Mouse (Mus musculus) E14TG2a.4 (cell line): ENCODE results near the gene Paqr8.
"Not testable (repeated sequence)": the region's sequence is repeated elsewhere in the genome, so short reads cannot be mapped to it uniquely, and the experiment has no call there.

Source experiments
- CTCF ChIP-seq: conservative IDR thresholded peaks from 2 replicates; pipeline ENCODE4 v1.5.1; 2014; ENCODE audit warnings: low read length
- NANOG ChIP-seq: IDR thresholded peaks from 2 replicates; pipeline ENCODE4 v1.6.1; 2014; ENCODE audit warnings: borderline replicate concordance, low read length, mixed read lengths
- POU5F1 ChIP-seq: IDR thresholded peaks from 2 replicates; pipeline ENCODE4 v1.6.1; 2014; ENCODE audit warnings: low read length, borderline replicate concordance

- not testable (repeated sequence) for TF ChIP-seq CTCF, NANOG, POU5F1
These were observed 34.9 kb downstream of the Paqr8 start for GRCm38 (mm10) chr1:20925324-20925723.
